8 mouse cellular contexts compared by ENCODE assay signal in genomic region chr19:44931454-44931759, GRCm38 (mm10). TPM values are rescaled to one million over a fixed set of nuclear protein-coding genes. Genes with fewer than 3 reads are reported as not detected.
DNase-seq lines count a peak whose midpoint lies in the region; ATAC-seq lines count a peak whose summit lies in the region.

No protein-coding gene starts in this region.

- peak overlapping the region; percentile 83 for H3K27ac ChIP-seq in intestine, embryonic 16.5 days (ENCODE audit: low read length)

- peak; percentile 90 for ATAC-seq in intestine, embryonic 16.5 days

- H3K27me3 ChIP-seq in intestine, embryonic 16.5 days (replicated peaks; ENCODE audit: control insufficient read depth, insufficient read depth, low read length): no peaks in the 10 kb centered on the region

- no peaks in the 10 kb centered on the region for H3K9me3 ChIP-seq in intestine, embryonic 16.5 days (ENCODE audit: control insufficient read depth, low read length)

- 0 out of 2 replicates have a peak, but pooled peaks cover 7% of the 10 kb centered on the region for H3K36me3 ChIP-seq in intestine, embryonic 16.5 days (ENCODE audit: control insufficient read depth, insufficient read depth, low read length)

- DNase-seq in adrenal gland, adult 2 months: peak; percentile 90
- DNase-seq in embryo, embryonic 11.5 days (ENCODE audit: low read depth, low spot score): peak; percentile 87
- DNase-seq in gastrocnemius, postnatal 36 days: peak; percentile 75 to 77
- peak; percentile 87 to 93 for DNase-seq in left cerebral cortex, postnatal 25 days (ENCODE audit: low spot score in 2 of 2)
- DNase-seq in mesoderm, embryonic 11.5 days (ENCODE audit: low read depth, low spot score): peak; percentile 92
- peak; percentile 85 for DNase-seq in right cerebral cortex, postnatal 25 days
- peak; percentile 80 to 86 for DNase-seq in urinary bladder, postnatal 4 days (ENCODE audit: low spot score in 2 of 2)

- peak overlapping the region; percentile 97 for H3K4me3 ChIP-seq in intestine, embryonic 16.5 days (ENCODE audit: low read length)

- H3K4me1 ChIP-seq in intestine, embryonic 16.5 days (ENCODE audit: control insufficient read depth, insufficient read depth, low read length): peaks cover 18% of the 10 kb centered on the region

- under 1% methylated on average over 18 of the region's 18 CpGs for WGBS in intestine, embryonic 16.5 days

- peak overlapping the region; percentile 94 for H3K9ac ChIP-seq in intestine, embryonic 16.5 days (ENCODE audit: low read depth, low read length)

- intact Hi-C loops in gastrocnemius, postnatal 36 days (cut with DNase I): no loop called here
- intact Hi-C loops in left cerebral cortex, postnatal 25 days (cut with DNase I): loop anchor here (5.0 kb wide), 2 partner anchors 101 to 116 kb away; partner anchors contain the start of genes Pdzd7 and Sfxn3

- H3K4me2 ChIP-seq in intestine, embryonic 16.5 days (ENCODE audit: low read depth, low read length): peak overlapping the region; percentile 39

RNA-seq across cellular contexts. Expression of gene Slf2, which starts 0.5 kb away (rescaled TPM):
- 10 to 100 TPM; 19.6 to 21.4 TPM for total RNA-seq in adrenal gland, adult 2 months (2021)
- 54.9 and 77.7 TPM in 2 replicates for polyA plus RNA-seq in adrenal gland, adult 2 months (2012; rRNA removed)
- total RNA-seq in gastrocnemius, postnatal 36 days (2021): 10 to 100 TPM; 10.5 to 12.5 TPM
- 26.8 and 27.1 TPM in 2 replicates for polyA plus RNA-seq in intestine, embryonic 16.5 days (2015; fragmentation: Nextera tagmentation; extraction: Ambion mirVana)
- total RNA-seq in left cerebral cortex, postnatal 25 days (2021): 10 to 100 TPM; 35.9 to 38.6 TPM

RNA-seq across cellular contexts. Expression of gene Sema4g, which starts 57.5 kb away (rescaled TPM):
- total RNA-seq in adrenal gland, adult 2 months (2021): 1 to 10 TPM; 6.3 to 7.7 TPM
- polyA plus RNA-seq in adrenal gland, adult 2 months (2012; rRNA removed): 9.4 and 13.4 TPM in 2 replicates
- total RNA-seq in gastrocnemius, postnatal 36 days (2021): under 1 TPM; 0.20 to 0.42 TPM
- polyA plus RNA-seq in intestine, embryonic 16.5 days (2015; fragmentation: Nextera tagmentation; extraction: Ambion mirVana): 19.0 and 21.1 TPM in 2 replicates
- 10 to 100 TPM; 19.7 to 21.6 TPM for total RNA-seq in left cerebral cortex, postnatal 25 days (2021)

Comparison
In these comparisons a context has a peak if more than half of its experiments do, and no peak if none do; other contexts are left out.
1. Peak in every context shown above with its lines: DNase-seq, ATAC-seq, H3K4me3 ChIP-seq and H3K27ac ChIP-seq.
2. RNA of gene Sema4g, which starts 57.5 kb away (total RNA-seq): 19.7 to 21.6 TPM in left cerebral cortex, postnatal 25 days and 6.3 to 7.7 TPM in adrenal gland, adult 2 months; 0.20 to 0.42 TPM in gastrocnemius, postnatal 36 days; every median in the first group is over 4 times any median in the second.